Mouse (Mus musculus) lung, postnatal 4 days (tissue): ENCODE data around the gene Cd164.
A peak's percentile ranks its signal among the peaks of the same experiment; 100 is the strongest.

ENCODE experiments used
- DNase-seq, 2 experiments: peaks; one replicate each; pipeline ENCODE4 v3.0.0; 2021

Cd164 gene

DNA sequence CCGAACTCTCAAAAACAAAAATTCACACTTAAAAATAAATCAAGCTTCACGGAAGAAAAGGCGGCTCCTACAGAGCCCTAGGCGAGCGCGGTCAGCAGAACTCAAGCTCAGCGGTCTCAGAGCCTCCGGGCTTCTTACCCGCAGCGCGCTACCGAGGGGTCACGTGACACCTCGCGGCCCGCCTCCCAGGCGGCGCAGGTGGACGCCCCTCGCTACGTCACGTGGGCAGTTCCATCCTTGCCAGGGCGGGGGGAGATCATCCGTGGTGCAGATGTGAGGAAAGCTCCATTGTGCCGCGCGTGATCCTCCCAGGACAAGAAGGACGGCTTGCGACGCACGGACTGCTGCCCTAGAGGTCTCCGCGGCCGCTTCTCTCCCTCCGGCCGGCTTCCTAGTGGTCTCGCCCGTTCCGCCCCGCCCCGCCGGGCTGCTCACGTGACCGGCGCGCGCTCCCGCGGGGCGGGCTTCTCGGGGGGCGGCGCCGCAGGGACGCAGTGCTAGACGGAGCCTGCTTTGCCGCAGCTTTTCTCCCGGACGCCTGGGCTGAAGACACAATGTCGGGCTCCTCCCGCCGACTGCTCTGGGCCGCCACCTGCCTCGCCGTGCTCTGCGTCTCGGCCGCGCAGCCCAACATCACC lies at the start of gene Cd164:
Gene Cd164, plus strand, starts transcription at position 434 of the 638 bp plus-strand sequence.
- DNase-seq: peak; percentile 93 to 95

GRCm38 (mm10) chr10:41470693-41471092 lies 48.5 kb upstream of the Cd164 start:
- DNase-seq: no peak

DNA sequence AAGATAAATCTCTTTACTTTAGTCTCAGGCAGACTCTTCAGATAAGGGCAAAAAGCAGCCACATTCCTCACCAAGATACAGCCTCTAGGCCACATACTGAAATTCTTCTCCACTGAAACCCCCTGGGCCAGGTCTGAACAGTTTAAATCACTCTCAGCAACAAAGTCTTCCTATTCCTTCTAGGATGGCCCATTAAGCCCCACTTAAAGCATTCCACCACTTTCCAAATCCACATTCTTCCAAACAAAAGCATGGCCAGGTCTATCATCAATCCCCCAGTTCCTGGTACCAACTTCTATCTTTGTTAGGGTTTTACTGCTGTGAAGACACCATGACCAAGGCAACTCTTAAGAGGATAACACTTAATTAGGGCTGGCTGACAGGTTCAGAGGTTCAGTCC lies 46.7 kb upstream of the Cd164 start:
- DNase-seq: no peak

DNA sequence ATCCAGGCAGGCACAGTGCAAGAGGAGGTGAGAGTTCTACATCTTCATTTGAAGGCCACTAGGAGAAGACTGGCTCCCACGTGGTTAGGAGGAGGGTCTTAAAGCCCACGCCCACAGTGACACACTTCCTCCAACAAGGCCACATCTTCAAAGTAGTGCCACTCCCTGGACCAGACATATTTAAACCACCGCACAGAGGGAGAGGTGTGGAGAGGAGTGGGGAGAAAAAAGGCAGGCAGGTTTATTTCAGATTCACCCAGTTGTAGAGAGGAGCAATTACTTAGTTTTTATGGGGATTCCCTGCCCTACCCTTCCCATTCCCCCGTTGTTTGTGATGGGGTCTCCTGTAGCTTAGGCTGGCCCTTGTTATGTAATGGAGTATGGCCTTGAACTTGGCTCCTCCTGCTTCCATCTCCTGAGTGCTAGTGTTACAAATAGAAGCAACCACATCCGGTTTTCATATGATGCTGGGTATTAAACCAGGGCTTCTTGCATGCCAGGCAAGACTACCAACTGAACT lies 46.2 kb upstream of the Cd164 start:
- no peak for DNase-seq

- DNase-seq: peak in 1 of 2 experiments; percentile 47
Observed at GRCm38 (mm10) chr10:41473782-41474468, 45.3 kb upstream of the Cd164 start.

- DNase-seq: peak; percentile 69 to 77
Observed at GRCm38 (mm10) chr10:41474981-41475391, 44.2 kb upstream of the Cd164 start.

DNA sequence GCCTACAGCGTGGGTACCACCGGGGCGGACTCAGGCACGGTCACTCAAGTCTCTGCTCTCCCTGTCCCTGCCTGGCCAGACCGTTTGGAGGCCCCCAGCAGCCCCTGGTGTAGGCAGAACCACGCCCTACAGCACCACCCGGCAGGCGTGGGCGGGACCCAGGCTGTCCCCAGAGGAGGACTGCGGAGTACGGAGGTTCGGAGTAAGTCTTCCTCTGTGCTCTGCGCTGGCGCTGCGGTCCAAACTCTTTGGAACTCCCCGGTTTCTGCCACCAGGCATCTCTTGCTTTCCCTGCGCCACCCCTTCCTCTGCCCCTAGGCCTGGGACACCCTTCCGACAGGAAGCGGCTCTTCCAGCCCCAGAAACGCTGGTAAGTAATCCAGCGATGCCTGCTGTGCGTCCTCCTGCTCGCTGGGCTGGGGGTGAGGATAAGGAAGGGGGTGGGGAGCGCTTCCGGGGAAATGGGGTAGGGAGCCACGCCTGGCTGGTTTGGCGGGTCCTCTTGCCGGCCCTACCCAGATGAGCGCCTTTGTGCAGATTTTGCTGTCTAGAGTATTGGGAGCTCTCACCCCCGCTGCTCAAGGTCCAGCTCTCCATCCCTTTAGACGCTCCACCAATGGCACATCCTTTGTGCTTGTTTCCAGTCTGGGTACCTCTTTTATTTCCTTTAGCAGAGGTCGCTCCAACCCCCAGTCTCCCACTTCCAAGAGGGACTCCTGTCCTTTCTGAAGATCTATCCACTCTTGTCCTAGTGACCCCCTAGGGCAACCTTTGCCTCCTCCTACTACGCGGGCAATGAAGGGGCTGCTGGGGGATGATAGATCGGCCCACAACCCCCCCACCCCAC lies 42.8 kb upstream of the Cd164 start, which contains the start of gene Mical1:
Gene Mical1, plus strand, starts transcription at position 144 of the 847 bp plus-strand sequence.
- peak; percentile 82 to 87 for DNase-seq

DNA sequence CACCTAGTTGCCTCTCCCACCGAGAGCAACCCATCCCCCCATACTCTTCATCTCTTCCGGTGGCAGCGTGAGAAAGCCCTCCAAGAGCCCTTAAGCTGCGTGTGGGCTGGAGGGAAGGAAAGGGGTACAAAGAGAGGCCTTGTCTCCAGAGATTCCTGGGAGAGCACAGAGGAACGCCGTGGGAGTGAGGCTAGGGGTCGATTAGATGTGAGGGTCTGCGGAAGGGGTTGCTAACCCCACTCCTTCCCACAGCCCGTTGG lies 42.3 kb upstream of the Cd164 start:
- DNase-seq: peak in 1 of 2 experiments; percentile 42

- peak; percentile 79 to 88 for DNase-seq
Observed at GRCm38 (mm10) chr10:41477278-41478181, 41.7 kb upstream of the Cd164 start.

GRCm38 (mm10) chr10:41479961-41480360 lies 39.3 kb upstream of the Cd164 start:
- no peak for DNase-seq

- no peak for DNase-seq
Observed at GRCm38 (mm10) chr10:41480938-41481880, 38.0 kb upstream of the Cd164 start.

DNA sequence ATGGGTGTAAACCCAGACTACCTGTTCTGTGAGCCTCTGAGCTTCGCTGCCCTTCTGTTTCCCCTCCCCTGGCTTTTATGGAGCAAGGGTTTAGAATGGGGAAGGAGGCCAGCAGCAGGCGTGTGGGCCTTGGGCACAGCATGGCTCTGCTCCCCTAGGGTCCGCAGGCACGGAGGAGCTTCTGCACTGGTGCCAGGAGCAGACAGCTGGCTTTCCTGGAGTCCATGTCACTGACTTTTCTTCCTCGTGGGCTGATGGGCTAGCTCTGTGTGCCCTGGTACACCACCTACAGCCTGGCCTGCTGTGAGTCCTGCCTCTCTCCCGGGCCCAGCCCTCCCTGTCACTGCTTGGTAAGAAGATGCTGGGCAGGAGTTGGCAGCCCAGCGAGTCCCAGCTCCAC lies 36.8 kb upstream of the Cd164 start:
- DNase-seq: no peak

GRCm38 (mm10) chr10:41485778-41486177 lies 33.4 kb upstream of the Cd164 start:
- DNase-seq: no peak

DNA sequence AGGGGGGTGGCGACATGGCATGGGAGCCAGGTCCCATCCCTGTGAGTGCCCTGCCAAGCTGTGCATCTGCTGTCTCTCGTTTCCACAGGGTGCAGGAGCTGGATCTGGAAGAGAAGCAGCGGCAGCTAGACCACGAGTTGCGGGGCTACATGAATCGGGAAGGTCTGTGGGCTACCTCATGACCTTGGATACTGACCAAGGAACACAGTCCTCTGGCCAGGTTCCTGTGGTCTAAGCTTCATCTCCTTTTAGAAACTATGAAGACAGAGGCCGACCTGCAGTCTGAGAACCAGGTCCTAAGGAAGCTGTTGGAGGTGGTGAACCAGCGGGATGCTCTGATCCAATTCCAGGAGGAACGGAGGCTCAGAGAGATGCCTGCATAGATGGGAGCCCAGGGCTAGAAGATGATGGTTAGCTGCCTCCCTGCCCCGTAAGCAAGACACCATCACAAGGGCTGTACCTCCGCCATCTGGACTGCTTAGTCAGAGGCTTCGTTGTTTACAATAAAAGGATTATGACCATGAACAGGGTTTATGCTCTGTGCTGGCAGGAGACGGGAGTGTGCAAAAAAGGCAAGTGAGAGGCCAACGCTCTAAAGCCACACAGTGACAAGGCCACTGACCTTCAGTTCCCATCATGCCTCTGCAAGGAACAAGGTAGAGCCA lies 32.6 kb upstream of the Cd164 start:
- DNase-seq: no peak

GRCm38 (mm10) chr10:41488877-41489276 lies 30.3 kb upstream of the Cd164 start:
- DNase-seq: no peak

GRCm38 (mm10) chr10:41489294-41489693 lies 29.9 kb upstream of the Cd164 start:
- DNase-seq: peak in 1 of 2 experiments; percentile 21

- peak; percentile 97 to 98 for DNase-seq
Observed at GRCm38 (mm10) chr10:41489708-41490517, 29.3 kb upstream of the Cd164 start, which contains the start of the genes Smpd2 and Ppil6. TSS of gene Smpd2 (minus strand) at chr10:41490369. TSS of gene Ppil6 (plus strand) at chr10:41490439.

DNA sequence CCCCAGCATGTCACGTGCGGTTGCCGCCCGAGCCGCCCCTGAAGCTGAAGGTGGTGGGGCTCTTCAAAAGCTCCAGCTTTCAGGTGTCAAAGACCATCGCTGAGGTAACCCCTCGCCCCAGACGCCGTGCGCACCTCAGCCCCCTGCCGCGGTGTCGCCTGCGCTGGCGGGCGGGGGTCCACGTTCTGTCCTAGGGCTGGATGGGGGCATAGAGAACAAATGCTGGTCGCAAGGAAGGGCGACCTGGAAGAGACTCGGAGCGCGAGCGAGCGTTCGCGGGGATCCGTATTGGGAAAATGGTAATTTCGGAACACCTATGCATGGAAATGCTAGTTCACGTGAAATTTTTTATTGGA lies 28.7 kb upstream of the Cd164 start:
- no peak for DNase-seq

DNA sequence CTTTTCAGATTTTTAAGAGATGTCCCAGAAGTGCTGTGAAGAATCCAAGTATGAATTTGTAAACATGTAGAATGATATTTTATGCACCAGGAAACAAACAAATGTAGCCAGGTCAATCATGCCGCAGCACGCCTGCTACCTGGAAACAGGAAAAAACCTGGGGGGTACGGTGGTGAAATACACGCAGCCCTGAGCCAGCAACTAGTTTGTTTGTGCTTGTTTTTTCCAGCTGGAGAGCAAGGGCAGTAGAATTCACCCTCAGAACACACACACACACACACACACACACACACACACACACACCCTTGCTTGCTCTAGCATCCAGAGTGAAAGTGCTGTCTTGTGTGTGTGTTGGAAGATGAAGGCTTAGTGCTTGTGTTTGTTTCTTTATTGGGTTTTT lies 28.1 kb upstream of the Cd164 start:
- DNase-seq: no peak

DNA sequence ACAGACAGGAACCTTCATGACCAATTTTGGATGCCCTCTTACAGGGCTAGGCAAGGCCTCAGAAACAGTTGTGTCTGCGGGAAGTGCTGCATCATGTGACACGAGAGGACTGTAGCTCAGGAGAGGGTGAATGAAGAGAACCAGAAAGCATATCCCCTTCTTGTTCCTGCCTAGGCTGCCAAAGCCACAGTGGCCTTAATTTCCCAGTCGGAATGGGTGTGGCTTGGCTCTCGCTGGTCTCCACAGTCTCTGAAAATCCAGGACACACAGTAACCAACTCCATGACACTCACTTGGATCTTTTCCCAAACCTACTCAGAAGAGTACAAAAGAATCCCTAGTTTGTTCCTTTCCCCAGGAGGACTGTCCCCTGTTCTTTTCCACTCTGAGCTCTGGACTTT lies 18.3 kb upstream of the Cd164 start:
- DNase-seq: no peak
